Mouse (Mus musculus) inflammation-experienced regulatory T-cells, adult 6 months (primary cell): ENCODE data around the gene Ccl11. TPM values are rescaled to one million over a fixed set of nuclear protein-coding genes. Genes with fewer than 3 reads are reported as not detected.

Experiments used
- ATAC-seq: one replicate; pipeline ENCODE4 v1.8.0; 2017
- polyA plus RNA-seq, 3 experiments: library from polyadenylated mRNA; unstranded; fragments of 100-300 nt; shearing (Covaris generic); gene quantifications; one replicate each; pipeline ENCODE4 v1.2.1; 2017

Gene Ccl11
- polyA plus RNA-seq = not detected

DNA sequence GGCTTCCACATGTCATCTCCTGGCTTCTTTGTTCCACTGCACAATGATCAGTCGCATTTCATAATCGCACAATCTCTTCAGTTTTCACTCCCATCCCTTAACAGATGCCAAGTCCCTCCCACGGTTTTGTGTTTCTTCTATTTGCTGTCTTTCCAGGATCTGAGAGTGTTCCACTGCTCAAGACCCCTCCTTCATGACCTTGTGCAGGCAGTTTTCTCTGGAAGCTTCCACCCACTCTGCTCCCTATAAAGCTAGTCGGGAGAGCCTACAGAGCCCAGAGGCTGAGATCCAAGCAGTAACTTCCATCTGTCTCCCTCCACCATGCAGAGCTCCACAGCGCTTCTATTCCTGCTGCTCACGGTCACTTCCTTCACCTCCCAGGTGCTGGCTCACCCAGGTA, at the start of gene Ccl11:
Gene Ccl11 (plus strand): TSS at position 178 of the 400 bp plus-strand sequence.
- no peak for ATAC-seq

DNA sequence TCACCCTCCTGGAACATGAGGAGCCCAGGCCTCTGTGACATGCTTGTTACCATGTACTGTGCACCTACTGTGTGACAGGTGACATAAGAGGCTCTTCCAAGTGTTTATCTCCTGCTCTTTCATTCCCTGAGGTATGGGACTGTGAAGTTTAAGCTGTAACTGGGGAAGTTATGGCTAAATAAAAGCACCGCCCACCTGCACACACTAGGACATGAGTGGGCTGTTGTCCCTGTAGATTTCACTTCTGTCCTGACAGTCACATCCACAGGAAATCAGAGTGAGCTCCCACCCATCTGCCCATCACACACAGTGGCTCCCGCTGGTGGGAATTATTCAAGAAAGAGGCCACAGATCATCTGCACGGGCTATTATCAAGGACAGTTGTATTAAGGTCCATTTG, 47.5 kb upstream of the Ccl11 start:
- ATAC-seq = no peak

DNA sequence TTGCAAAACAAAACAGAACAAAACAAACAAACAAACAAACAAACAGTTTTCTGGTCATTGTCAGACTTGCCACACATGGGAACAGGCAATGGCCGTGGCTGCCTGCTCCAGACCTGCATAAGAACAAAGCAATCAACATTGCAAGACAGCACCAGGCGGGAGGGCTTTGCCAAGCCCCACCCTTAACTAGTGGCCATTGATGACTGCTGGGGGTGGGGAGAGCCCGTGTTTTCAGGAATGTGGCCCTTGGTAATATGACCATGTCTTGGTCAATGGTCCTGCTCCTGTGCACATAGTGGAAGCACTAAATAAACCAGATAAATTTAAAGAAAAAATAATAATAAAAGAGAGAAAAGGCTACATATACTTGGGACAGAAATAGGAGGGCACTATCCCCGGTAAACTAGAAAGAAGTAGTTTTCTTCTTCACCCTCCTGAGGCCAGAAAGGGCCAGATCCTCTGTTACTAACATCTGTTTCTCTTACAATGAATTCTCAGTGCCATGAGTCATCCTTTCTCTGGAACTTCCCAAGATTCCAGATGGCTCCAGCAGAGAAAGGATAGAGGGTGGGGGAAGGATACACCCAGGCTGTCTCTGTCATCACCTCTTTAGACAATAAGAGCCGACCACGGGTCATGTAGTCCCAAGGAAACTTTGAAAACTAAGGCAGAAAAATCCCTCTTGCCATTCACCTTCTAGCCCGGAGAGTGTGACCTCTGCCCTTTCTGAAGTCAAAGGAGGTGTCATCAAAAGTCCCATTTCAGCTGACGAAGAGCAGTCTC, 46.0 kb upstream of the Ccl11 start:
- ATAC-seq = no peak

DNA sequence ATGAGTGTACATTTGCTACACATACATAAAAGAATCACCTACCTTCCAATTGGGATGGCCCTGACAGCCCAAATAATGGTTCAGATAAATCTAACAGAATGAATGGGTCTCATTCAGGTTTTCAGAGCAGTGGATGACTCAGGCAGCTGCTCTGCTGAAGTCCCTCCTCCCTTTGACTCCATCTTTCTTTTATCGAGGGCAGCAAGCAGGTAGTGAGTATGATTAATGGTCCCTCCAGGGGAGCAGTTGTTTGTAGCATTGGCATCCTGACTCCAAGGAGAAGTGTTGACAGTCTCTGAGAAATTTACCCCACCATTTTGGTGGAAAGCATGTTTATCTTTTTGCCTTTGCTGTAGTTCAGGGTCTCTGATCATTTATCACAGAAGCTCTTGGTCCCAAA, 43.9 kb upstream of the Ccl11 start:
- no peak for ATAC-seq

DNA sequence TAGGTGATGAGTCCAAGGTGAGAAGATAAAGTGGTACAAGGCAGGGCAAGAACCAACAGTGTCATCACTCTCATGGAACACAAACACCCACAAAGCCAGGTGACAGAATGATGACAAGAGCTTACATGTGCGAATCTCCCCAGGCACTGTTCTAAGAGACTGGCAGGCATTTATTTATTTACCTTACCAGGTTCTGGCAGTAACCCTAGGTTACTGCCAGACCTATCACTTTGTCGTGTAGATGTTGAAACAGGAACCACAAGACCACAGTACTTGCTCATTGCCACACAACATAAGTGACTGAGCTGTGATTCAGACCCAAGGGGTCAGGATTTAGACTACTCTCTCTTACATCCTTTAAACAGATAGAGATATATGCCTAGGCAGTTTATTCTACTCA, 42.6 kb upstream of the Ccl11 start:
- ATAC-seq = no peak

DNA sequence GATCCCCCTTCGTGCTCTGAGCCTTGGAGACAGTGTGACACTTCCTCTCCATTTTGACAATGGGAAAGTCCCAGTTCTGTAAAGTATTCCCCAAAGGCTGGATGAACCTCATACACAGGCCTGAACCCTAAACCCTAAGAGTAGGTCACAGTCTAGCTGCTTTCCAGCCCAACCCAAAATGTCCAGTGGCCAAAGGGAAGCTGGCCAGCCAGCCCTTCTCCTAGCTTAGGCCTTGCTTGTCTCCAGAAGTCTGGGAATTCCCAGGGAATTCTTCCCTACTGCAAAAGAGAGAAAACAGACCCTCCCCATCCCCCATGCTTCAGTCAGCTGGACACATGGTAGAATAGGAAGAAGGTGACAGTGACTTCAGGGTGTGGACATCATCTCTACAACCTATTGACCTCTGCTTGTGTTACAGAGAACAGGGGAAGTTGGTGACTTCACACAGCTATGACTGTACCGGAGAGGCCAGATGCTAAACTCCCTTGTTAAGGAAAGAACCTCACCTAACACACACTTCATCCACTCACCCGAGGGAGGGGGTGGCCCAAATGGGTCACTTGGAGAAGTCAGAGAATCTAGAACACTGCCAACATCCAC, 41.3 kb upstream of the Ccl11 start:
- no peak for ATAC-seq

DNA sequence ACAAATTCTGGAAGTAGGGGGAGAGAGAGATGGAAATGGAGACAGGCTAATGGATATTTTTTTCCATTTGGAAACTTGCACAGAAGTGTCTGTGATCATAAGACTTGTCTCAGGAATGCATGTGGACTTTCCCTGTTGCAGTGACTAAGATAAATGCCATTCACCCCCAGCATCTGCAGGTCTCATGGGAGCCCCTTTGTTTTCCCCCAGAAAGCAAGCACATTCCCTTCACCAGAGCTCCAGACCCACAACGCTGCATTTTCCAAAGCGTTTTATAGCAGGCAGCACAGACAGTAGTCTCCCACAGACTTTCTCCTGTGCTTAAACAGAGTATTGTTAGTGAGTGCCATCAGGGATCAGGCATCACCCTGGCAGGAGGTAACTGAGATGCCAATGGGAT, 38.2 kb upstream of the Ccl11 start:
- no peak for ATAC-seq

DNA sequence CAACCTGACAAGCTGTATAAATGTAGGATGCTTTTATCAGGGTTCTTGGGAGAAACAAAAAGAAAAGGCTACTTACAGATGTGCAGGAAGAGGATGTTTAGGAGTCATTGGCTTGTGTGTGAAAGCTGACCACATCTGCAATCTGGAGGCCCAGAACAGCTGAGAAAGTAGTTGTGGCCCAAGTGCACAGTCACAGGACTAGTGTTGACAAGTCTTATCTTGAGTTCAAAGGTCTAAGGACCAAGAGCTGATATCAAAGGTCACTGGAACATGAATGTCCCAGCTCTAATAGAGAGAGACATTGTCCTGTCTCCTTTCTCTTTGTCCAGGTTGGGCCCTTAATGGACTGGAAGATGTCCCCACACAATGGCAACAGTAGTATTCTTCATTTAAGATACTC, 37.8 kb upstream of the Ccl11 start:
- no peak for ATAC-seq

- no peak for ATAC-seq
Measured at GRCm38 (mm10) chr11:82021406-82021805, 36.2 kb upstream of the Ccl11 start.

DNA sequence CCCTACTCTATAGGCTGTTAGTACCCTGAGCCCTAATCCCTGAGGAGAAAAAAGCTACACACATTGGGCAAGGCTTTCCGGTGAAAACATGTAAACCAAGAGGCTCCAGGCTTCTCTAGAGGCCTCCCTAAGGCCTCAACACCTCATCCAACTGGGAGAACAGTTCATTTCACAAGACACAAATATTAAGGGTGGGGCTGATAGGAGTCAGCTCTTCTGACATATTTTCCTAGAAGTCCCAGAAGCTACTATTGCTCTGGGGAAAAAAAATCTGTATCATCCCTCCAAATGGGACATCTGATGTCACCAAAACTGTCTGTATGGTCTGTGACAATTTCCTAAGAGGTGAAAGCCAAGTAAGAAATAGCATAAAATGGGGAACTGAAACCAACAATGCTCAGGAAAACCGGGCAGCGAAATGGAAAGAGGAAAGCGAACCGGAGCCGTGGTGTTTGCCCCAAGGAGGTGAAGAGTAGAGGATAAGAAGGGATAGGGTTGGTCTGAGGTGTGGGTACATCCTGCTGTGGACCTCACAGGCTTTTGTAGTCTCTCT, 35.0 kb upstream of the Ccl11 start:
- no peak for ATAC-seq

DNA sequence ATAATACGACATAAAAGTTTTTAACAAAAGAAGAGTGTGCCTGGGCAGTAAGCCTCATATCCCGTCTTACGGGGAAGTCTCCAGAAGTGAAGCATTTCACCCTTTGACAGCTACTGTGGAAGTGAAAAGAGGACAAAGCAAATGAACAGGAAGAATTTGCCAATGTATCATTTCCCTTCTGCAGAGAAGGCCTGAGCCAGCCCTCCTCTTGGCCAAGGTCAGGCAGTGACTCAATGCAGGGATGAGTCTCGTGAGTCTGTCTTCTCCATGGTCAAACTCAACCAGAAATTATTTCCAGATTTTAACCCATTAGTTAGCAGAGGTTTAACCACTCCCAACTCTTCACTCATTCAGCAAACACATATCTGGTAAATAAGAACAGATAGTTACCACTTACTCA, 33.9 kb upstream of the Ccl11 start:
- no peak for ATAC-seq

DNA sequence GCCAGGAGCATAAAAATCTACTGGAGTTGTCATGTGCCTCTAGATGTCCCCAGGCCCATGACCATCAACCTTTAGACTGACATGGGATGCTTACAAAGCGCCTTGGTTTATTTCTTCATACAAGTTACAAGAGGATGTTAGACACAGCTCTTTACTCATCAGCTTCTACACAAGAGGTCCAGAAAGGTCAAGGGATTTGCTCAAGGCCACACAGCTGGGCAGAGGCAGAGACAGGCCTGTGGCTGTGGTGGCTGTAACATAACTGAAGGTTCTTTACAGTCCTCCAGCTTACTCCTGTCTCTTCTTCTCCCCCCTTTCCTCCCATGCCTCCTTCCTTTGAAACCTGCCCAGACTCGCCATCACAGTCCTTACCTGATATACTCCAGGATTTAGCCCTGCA, 27.5 kb upstream of the Ccl11 start:
- no peak for ATAC-seq

DNA sequence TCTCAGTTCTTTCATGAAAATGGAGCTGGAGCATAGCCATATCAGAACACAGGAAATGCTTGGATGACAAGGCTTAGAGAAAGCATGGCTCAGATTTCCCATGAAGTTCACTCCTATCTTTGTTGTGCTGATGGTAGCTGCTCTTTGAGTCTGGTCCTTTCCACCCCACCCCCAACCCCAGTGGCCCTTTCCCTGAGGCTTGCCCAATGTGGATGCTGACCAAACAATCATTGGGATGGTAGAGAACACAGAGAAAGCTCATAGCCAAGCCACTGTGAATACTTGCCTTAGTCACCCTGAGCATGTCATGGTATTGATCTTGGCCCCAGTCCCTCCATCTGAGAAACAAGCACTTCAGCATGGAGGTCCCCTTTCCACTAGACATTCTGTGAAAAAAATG, 25.5 kb upstream of the Ccl11 start:
- no peak for ATAC-seq

- ATAC-seq = no peak
Measured at GRCm38 (mm10) chr11:82032678-82033344, 24.8 kb upstream of the Ccl11 start.

DNA sequence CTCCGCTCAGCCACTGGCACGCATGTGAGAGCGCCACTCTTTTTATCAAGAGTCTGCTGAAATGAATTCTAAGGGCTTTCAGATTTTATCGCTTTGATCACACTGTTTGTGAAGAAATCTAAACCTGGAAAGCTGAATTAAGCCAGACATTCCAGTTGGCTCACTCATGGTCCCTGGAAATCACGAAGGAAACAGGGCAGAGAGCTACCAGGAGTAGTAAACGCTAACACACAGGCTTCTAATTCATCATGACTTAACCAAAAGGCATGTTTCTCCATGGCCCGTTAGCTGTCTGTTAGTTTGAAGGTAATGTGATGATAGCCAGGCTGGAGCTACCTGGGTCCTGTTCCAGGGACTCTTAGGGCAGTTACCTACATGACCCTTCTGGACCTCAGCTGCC, 23.2 kb upstream of the Ccl11 start:
- ATAC-seq = no peak

DNA sequence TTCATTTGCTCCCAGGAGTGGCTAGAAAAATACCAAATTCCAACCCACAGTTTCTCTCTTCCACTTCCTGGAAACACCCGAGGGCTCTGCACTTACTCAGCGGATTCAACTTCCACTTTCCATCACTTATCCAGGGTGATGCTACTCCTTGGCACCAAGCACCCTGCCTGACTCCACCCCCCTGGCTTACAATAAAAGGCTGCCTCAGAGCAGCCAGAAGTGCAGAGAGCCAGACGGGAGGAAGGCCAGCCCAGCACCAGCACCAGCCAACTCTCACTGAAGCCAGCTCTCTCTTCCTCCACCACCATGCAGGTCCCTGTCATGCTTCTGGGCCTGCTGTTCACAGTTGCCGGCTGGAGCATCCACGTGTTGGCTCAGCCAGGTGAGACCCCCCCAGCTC, 22.3 kb upstream of the Ccl11 start, which contains the start of gene Ccl2:
Gene Ccl2 (plus strand): TSS at position 216 of the 400 bp plus-strand sequence.
- ATAC-seq = no peak

DNA sequence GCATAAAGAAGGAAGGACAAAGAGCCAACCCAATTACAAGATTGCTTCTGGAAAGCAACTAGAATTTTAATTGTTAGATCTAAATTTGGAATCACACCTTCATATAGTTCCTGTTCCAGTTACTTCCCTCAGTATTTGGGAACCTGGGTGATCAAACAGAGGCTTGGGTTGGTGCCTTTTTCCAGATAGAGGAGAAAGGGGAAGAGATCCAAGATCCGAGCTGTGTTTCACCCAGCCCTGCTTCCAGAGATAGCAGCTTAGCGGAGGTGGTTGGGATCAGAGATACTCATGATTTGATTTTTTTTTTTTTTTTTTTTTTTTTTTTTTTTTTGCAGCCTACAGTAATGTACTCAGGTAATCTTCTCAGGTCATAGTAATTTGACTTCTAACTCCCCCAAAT, 21.8 kb upstream of the Ccl11 start:
- ATAC-seq = no peak

GRCm38 (mm10) chr11:82038535-82038934, 19.1 kb upstream of the Ccl11 start, which contains the start of gene Gm17268:
Gm17268 (minus strand) TSS chr11:82038562.
- ATAC-seq = no peak

GRCm38 (mm10) chr11:82039132-82039660, 18.4 kb upstream of the Ccl11 start:
- ATAC-seq = no peak

- ATAC-seq = no peak
Measured at GRCm38 (mm10) chr11:82041671-82042080, 15.9 kb upstream of the Ccl11 start.

DNA sequence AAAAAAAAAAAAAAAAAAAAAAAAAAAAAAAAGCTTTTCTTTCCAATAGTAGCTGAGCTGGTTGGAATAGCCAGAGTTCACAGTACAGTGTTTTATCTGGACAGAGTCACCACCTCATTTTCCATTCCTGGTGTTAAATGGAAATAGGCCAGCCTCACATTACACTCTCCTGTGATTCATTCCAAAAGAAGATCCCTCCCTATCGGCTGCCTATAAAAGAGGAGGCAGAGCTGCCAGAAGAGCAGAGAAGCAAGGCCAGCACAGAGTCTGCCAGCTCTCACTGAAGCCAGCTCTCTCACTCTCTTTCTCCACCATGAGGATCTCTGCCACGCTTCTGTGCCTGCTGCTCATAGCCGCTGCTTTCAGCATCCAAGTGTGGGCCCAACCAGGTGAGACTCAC, 12.2 kb upstream of the Ccl11 start, which contains the start of gene Ccl7:
Gene Ccl7 (plus strand): TSS at position 242 of the 400 bp plus-strand sequence.
- ATAC-seq = no peak

GRCm38 (mm10) chr11:82047746-82048415, 9.7 kb upstream of the Ccl11 start:
- ATAC-seq = no peak

GRCm38 (mm10) chr11:82053849-82054248, 3.8 kb upstream of the Ccl11 start:
- ATAC-seq = no peak
